Mouse (Mus musculus) spleen, adult 2 months (tissue): ENCODE results near the gene Lrmda.

Source experiments
- CTCF ChIP-seq: fragments of 200-500 bp; IDR thresholded peaks from 2 replicates; pipeline ENCODE4 v1.5.1; 2011; ENCODE audit warnings: mild to moderate bottlenecking, inconsistent platforms; ENCODE audit not compliant: insufficient read depth, insufficient read length, insufficient replicate concordance; ENCODE audit errors: extremely low read depth
- POLR2A ChIP-seq: fragments of 200-500 bp; IDR thresholded peaks from 2 replicates; pipeline ENCODE4 v1.6.1; 2011; ENCODE audit warnings: low read depth, low read length, inconsistent platforms

- no peak for TF ChIP-seq POLR2A
- TF ChIP-seq CTCF: no peak
These were observed 883.4 kb downstream of the Lrmda start for GRCm38 (mm10) chr14:22902914-22903313.
